Mouse (Mus musculus): ENCODE measurements around the gene Pdk2. TPM values are rescaled to one million over a fixed set of nuclear protein-coding genes. Genes with fewer than 3 reads are reported as not detected.
A peak's percentile ranks its signal among the peaks of the same experiment; 100 is the strongest.

The Pdk2 gene
- total RNA-seq, 2 experiments from 2014 or later, result 104 to 110 TPM

GRCm38 (mm10) chr11:95008661-95009628, 32.2 kb downstream of the Pdk2 start:
- intact Hi-C loops (cut with DNase I), result no loop called here
- DNase-seq (ENCODE audit: low spot score in 2 of 2), result no peak

DNA sequence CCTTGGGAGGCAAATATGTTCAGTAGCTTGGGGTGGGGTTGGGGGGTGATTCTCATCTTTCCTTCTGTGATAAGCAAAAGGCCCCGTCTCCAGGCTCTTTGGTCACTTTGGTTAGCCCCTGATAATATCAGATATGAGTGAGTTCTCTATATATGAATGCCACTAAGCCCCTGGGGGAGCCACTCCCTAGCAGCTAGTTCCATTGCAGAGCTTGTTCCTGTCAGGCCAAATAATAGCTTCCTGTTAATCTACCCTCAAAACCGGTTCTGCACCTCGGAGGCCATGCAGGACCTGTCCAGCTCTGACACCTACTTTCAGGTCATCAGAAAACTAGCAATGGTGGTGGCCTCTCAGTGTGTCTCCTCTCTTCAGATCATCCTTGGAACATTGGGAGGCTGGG, 33.7 kb downstream of the Pdk2 start:
- DNase-seq (ENCODE audit: low spot score in 2 of 2), result no peak
- intact Hi-C loops (cut with DNase I), result no loop called here

DNA sequence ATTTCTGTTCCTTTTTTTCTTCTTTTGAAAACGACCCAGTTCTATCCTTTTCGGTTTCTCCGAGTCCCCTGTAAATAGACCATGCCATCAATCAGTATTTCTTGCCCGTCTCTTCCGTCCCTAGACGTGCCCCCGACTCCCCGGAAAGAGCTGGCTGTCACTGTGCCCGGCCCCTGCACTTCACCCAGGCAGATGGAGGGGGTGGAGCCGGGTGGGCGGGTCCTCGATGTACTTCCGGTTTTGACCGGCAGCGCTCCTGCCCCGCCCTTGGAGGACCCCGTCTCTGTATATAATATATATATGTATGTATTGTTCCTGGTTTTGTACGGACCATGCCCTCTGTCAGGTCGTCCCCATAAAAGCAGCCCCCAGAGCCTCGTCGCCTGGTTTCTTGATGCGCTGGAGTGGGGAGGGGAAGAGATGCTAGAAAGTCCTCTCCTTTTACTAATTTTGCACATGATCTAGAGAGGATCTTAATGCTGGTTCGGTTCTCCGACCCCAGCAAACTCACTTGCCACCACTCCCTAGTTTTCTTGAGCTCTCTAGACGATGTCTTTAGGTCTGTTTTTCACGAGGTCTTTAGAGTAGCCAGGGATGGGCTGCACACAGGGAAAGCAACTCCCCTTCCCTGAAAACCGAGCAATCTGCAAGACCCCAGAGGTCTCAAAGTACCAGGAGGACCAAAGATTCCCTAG, 34.5 kb downstream of the Pdk2 start:
- DNase-seq (ENCODE audit: low spot score in 2 of 2), result peak; percentile 60 to 71
- intact Hi-C loops (cut with DNase I), result no loop called here

DNA sequence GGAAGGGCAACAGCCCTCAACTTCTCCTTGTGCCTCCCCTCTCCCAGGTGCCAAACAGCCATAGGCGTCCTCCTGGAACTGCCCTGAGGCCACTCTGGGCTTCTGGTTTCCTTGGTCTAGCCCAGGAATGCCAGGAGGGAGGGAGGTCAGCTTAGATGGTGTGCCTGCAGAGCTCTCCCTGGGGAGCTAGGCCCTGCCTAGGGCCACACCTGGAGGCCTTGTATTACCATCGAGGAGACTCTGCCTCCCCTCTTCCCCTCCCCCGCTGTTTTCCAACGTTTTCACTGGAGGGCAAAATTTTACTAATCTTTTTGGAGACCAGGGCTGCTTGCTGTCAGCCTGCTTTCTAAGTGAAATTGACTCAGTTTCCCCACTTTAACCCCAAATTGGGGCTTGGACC, 35.1 kb downstream of the Pdk2 start:
- DNase-seq (ENCODE audit: low spot score in 2 of 2), result no peak
- intact Hi-C loops (cut with DNase I), result no loop called here

DNA sequence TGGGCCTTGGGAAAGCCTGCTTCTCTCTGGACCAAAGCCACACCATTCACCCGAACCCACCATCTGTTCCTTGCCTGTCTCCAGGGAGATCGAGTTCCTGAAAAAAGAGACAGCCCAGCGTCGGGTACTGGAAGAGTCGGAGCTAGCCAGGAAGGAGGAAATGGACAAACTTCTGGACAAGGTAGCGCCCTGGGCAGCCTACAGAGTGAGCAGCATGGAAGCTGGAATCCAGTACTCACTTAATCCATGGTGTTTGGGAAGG, 36.3 kb downstream of the Pdk2 start:
- no peak for DNase-seq (ENCODE audit: low spot score in 2 of 2)
- intact Hi-C loops (cut with DNase I), result loop anchor here (5.0 kb wide), 1 partner anchor 32 kb away; no protein-coding TSS in a partner anchor

GRCm38 (mm10) chr11:95004136-95004936, 36.8 kb downstream of the Pdk2 start:
- intact Hi-C loops (cut with DNase I), result loop anchor here (5.0 kb wide), 1 partner anchor 33 kb away; no protein-coding TSS in a partner anchor
- no peak for DNase-seq (ENCODE audit: low spot score in 2 of 2)

DNA sequence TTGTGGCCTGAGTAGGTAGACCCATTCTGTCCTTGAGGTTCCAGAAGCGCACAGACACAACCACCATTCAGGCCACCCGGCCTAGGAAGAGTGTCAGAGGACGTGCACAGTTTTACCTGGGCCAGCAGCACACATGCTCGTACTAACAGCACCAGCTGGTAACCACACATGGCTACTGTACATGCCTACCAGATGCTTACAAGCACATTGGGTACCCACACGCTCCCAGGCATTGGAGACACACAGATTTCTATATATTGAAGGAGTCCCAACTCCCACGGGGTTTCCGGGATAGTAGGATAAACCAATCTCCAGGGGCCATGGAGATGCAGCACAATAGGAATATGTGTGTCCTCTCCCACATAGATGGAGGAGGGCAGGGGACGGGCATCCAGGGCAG, 38.4 kb downstream of the Pdk2 start:
- peak in 1 of 2 experiments; percentile 46 for DNase-seq (ENCODE audit: low spot score in 2 of 2)
- intact Hi-C loops (cut with DNase I), result loop anchor here (5.0 kb wide), 1 partner anchor 35 kb away; no protein-coding TSS in a partner anchor

DNA sequence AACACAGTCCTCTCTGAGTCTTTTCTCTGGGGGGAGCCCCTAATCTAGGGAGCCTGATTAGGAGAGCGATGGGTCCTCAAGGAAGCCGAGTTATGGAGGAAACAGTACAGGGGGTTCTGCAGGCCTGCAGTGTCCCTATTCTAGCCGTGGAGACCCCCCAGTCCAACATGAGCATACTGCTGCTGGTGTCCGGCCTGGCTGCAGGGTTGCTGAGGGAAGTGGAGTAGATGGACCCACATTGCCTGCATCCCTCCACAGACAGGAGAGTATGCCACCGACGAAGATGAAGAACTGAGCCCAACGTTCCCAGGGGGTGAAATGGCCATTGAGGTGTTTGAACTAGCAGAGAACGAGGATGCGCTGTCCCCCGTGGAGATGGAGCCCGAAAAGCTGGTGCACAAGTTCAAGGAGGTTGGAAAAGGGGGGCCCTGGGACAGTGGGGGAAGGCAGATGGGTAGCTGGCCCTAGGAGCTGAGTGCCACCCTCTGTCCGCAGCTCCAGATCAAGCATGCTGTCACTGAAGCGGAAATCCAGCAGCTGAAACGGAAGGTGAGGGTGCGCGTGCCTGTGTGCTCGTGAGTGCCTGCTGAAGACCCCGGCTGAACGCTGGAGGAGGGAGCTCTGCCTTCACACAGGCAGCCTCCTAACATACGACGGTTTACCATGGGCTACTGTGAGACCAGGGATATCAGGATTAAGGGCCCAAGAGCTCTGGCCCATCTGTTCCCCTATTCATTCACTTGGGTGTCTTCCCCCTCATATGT, 39.4 kb downstream of the Pdk2 start:
- intact Hi-C loops (cut with DNase I), result loop anchor here (2.0 to 5.0 kb wide), 2 partner anchors 23 to 36 kb away; no protein-coding TSS in a partner anchor
- DNase-seq (ENCODE audit: low spot score in 2 of 2), result no peak

DNA sequence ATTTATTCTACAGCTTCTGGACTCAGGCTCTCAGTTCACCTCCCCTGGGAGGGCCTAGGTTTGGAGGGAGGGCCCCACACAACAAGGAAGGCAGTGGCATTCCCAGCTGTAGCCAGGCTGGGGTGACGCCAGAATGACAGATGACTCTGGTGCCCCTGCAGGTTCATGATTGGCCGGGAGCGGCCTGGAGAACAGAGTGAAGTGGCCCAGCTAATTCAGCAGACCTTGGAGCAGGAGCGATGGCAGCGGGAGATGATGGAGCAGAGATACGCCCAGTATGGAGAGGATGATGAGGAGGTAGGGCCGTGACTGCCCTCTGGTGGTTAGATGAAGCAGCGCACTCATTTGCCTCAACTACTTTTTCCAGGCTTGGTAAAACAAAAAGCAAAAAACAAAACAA, 40.1 kb downstream of the Pdk2 start:
- peak in 1 of 2 experiments; percentile 57 for DNase-seq (ENCODE audit: low spot score in 2 of 2)
- intact Hi-C loops (cut with DNase I), result loop anchor here (2.0 to 5.0 kb wide), 2 partner anchors 22 to 36 kb away; no protein-coding TSS in a partner anchor

GRCm38 (mm10) chr11:95000548-95000947, 40.6 kb downstream of the Pdk2 start:
- no peak for DNase-seq (ENCODE audit: low spot score in 2 of 2)
- intact Hi-C loops (cut with DNase I), result loop anchor here (2.0 to 5.0 kb wide), 2 partner anchors 22 to 37 kb away; no protein-coding TSS in a partner anchor

DNA sequence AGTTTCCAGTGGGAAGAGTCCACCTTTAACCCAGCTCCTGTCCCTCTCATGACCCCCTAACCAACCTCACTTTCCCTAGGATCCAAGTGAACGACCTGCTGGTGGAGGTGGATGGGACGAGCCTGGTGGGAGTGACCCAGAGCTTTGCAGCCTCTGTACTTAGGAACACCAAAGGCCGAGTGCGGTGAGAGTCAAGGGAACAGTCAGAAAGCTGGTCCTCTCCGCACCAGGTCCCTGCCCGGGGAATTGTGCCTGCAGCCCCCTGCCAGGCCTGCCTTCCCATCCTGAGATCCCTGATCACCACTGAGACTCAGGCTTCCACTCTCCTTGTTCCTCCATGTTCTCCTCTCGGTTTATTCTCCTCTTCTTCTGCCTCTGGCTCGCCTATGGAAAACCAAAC, 41.0 kb downstream of the Pdk2 start:
- no peak for DNase-seq (ENCODE audit: low spot score in 2 of 2)
- intact Hi-C loops (cut with DNase I), result loop anchor here (2.0 to 5.0 kb wide), 2 partner anchors 21 to 37 kb away; no protein-coding TSS in a partner anchor

GRCm38 (mm10) chr11:94998041-94998531, 43.1 kb downstream of the Pdk2 start:
- peak in 1 of 2 experiments; percentile 71 for DNase-seq (ENCODE audit: low spot score in 2 of 2)
- intact Hi-C loops (cut with DNase I), result no loop called here

DNA sequence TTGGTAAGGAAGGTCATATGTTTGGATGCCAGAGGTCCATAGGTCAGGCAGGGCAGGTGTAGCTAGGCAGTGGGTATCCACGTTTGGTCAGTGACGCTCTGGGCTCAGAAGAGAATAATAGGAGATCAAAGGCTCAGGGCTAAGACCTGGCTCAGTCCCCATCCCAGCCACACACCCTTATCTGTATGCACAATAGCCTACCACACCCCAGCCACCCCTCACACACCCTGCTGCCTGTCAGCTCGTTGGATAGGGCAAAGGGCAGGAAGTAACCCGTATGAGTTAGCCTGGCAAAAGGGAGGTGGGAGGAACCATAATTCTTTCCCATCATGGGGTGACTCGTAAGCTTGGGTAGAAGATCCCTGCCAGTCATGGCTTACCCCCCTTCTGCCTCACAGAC, 43.6 kb downstream of the Pdk2 start:
- DNase-seq (ENCODE audit: low spot score in 2 of 2), result no peak
- intact Hi-C loops (cut with DNase I), result no loop called here

- intact Hi-C loops (cut with DNase I), result no loop called here
- no peak for DNase-seq (ENCODE audit: low spot score in 2 of 2)
Observed at GRCm38 (mm10) chr11:94996984-94997383, 44.2 kb downstream of the Pdk2 start.

DNA sequence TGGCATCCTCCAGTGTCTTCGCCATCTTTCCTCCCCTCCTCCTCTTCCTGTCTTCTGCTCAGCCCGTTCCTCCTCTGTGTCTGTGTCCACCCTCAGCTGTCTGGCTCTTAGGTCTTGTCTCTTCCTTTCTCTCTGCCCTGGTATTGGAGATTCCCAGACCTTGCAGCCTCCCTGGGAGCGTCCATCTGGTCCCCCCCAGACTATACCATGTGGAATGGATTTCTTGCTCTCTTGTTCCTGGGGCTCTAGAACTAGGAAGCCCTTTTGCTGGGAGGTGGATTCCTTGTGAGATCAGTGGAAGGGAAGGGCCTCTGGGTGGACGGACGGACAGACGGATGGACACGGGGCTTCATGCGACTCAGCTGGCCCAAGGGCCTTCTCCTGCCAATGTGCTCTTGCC, 45.1 kb downstream of the Pdk2 start:
- intact Hi-C loops (cut with DNase I), result no loop called here
- DNase-seq (ENCODE audit: low spot score in 2 of 2), result no peak

DNA sequence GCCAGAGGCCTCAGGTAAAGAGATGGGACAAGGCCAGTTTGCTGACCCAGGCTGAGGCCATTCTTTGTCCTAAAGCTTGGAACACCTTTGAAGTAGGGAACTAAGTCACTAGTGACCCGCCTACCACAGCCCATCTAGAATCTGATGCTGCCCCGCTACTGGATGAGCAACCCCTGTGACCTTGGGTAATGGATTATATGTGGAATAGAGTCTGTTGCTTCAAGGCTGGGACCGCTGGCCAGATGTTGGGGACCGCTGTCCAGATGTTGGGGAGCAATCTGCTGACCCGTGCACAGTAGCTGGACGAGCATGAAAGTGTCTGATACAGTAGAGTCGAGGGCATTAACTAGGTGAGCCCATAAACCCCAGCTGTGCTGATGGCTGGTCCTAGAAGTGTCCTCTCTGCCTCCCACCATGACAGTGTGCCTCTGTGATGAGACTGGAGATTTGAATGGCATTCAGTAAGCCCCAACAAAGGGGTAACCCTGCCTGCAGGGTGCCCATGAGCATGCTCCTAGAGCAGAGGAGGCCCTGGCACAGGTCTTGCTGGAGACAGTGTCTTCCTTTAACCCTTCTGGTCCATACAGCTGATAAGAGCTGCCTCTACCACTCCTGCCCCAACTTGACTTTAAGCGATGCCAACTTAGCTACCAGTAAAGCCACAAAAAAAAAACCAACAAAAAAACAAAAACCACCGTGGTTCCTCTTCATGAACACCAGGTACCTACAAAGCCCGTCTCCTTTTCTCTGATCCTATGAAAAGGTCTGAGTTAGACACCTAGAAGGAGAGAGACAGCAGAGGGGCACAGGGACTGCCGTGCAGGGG, 46.0 kb downstream of the Pdk2 start:
- intact Hi-C loops (cut with DNase I), result loop anchor here (5.0 kb wide), 1 partner anchor 47 kb away; the partner anchor contains the start of gene Pdk2
- DNase-seq (ENCODE audit: low spot score in 2 of 2), result no peak

DNA sequence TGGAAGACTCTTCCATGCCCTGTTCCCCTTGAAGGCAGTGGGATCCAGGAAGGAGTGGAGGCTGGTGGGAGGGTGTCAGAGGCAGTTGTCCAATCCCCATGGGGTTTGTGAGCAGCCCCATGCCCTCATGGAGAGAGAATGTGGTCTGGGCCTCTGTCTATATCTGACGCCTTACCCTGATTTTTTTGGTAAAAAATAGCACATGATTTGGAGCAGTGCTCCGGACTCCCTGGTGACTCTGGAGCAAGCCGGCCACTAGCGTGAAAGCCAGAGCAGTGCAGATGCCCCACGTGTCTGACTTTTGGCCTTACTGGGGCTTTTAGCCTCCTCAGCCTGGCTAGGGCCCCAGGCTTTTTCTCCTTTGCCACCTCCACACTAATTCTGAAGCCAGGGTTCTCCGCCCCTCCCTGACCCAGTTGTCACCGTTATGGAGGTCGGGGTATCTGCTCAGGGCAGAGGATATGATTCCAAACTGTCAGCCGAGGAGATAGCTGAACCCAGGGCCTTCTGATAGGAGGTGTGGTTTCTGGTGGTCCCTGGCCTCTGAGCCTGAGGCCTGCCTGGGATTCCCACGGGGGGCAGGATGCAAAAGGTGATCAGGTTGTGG, 46.8 kb downstream of the Pdk2 start:
- DNase-seq (ENCODE audit: low spot score in 2 of 2), result no peak
- intact Hi-C loops (cut with DNase I), result loop anchor here (5.0 kb wide), 1 partner anchor 48 kb away; the partner anchor contains the start of gene Pdk2
